Mouse (Mus musculus) G1E (cell line): ENCODE results near the gene Slc35f6.

ENCODE experiments used
- CTCF ChIP-seq: IDR thresholded peaks from 2 replicates; pipeline ENCODE4 v1.5.1; 2012; ENCODE audit warnings: low read depth, low read length, inconsistent platforms, mixed read lengths
- GATA1 ChIP-seq: IDR thresholded peaks from 2 replicates; pipeline ENCODE4 v1.6.1; 2012; ENCODE audit warnings: borderline replicate concordance, low read length, inconsistent platforms, mixed read lengths
- TAL1 ChIP-seq: conservative IDR thresholded peaks from 2 replicates; pipeline ENCODE4 v1.6.1; 2012; ENCODE audit warnings: low read depth, low read length, inconsistent platforms, mixed read lengths

DNA sequence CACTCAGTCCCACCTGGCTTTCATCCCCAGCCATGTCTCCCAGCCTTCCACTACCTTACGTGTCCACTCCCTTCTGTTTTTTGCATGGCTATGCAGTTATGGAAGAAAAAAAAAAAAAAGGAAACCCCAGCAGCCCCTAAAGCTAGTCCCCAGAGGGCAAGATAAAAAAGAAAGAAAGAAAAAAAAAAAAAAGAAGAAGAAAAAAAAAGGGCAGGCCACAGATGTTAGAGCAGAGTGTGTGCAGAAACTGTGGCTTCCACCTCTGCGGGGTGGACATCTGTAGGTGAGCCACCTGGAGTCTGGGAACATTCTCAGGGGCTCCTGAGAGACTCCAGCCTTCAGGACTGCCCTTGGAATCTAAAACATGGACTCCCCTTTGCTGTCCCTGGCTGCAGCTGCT, 24.4 kb upstream of the Slc35f6 start:
- TF ChIP-seq CTCF, result no peak
- TF ChIP-seq GATA1, result no peak
- TF ChIP-seq TAL1, result no peak
